Mouse (Mus musculus) lung, postnatal 0 days (tissue): ENCODE data around the gene Gm20388. TPM values are rescaled to one million over a fixed set of nuclear protein-coding genes. Genes with fewer than 3 reads are reported as not detected.

Experiments
- ATAC-seq: fragments of 200-750 bp; cut with Nextera tagmentation; 2 replicates; pipeline ENCODE4 v1.8.0; 2017; ENCODE audit warnings: moderate library complexity
- DNase-seq: peaks from one replicate; pipeline ENCODE4 v3.0.0-alpha.2; 2016; ENCODE audit warnings: low spot score
- H3K27ac ChIP-seq: fragments of 300-500 bp; sonication (generic); 2 replicates; pipeline ENCODE4 v1.5.1; 2014; ENCODE audit warnings: antibody characterized with exemption, mild to moderate bottlenecking, low read length, mixed read lengths
- H3K27me3 ChIP-seq: fragments of 300-500 bp; sonication (generic); replicated peaks from 2 replicates; pipeline ENCODE4 v1.6.1; 2014; ENCODE audit warnings: low read length, mixed read lengths; ENCODE audit not compliant: insufficient read depth
- H3K36me3 ChIP-seq: fragments of 300-500 bp; sonication (generic); 2 replicates; pipeline ENCODE4 v1.6.1; 2014; ENCODE audit warnings: low read length, mixed read lengths; ENCODE audit not compliant: insufficient read depth
- H3K4me1 ChIP-seq: fragments of 300-500 bp; sonication (generic); 2 replicates; pipeline ENCODE4 v1.6.1; 2014; ENCODE audit warnings: antibody characterized with exemption, low read depth, low read length, mixed read lengths; ENCODE audit not compliant: insufficient read depth
- H3K4me2 ChIP-seq: fragments of 300-500 bp; sonication (generic); replicated peaks from 2 replicates; pipeline ENCODE4 v1.6.1; 2014; ENCODE audit warnings: low read depth, mild to moderate bottlenecking, low read length, moderate library complexity, mixed read lengths
- H3K4me3 ChIP-seq: fragments of 300-500 bp; sonication (generic); 2 replicates; pipeline ENCODE4 v1.5.1; 2014; ENCODE audit warnings: low read depth, low read length
- H3K9ac ChIP-seq: fragments of 300-500 bp; sonication (generic); replicated peaks from 2 replicates; pipeline ENCODE4 v1.6.1; 2014; ENCODE audit warnings: low read depth, mild to moderate bottlenecking
- H3K9me3 ChIP-seq: fragments of 300-500 bp; sonication (generic); 2 replicates; pipeline ENCODE4 v1.6.1; 2016; ENCODE audit warnings: low read length, mixed read lengths
- CTCF ChIP-seq: IDR thresholded peaks from 2 replicates; pipeline ENCODE4 v1.5.1; 2016; ENCODE audit warnings: antibody characterized with exemption, mild to moderate bottlenecking
- EP300 ChIP-seq: IDR thresholded peaks from 2 replicates; pipeline ENCODE4 v1.6.1; 2016; ENCODE audit warnings: antibody characterized with exemption, mild to moderate bottlenecking, control low read depth
- WGBS: fragments of 180-500 bp; shearing (Covaris S2); extraction: QIAGEN DNeasy Blood & Tissue Kit; methylation state at CpG from one replicate; pipeline ENCODE4 v1.1.7; 2014; 5-methylcytosine and 5-hydroxymethylcytosine counted together
- polyA plus RNA-seq: library from polyadenylated mRNA; unstranded; fragments of >200 nt; fragmentation: Nextera tagmentation; extraction: Ambion mirVana; gene quantifications from 2 replicates; pipeline ENCODE4 v1.2.1, GENCODE M21; 2015

Gm20388 gene
- polyA plus RNA-seq, 1 experiment from 2014 or later, result not detected

DNA sequence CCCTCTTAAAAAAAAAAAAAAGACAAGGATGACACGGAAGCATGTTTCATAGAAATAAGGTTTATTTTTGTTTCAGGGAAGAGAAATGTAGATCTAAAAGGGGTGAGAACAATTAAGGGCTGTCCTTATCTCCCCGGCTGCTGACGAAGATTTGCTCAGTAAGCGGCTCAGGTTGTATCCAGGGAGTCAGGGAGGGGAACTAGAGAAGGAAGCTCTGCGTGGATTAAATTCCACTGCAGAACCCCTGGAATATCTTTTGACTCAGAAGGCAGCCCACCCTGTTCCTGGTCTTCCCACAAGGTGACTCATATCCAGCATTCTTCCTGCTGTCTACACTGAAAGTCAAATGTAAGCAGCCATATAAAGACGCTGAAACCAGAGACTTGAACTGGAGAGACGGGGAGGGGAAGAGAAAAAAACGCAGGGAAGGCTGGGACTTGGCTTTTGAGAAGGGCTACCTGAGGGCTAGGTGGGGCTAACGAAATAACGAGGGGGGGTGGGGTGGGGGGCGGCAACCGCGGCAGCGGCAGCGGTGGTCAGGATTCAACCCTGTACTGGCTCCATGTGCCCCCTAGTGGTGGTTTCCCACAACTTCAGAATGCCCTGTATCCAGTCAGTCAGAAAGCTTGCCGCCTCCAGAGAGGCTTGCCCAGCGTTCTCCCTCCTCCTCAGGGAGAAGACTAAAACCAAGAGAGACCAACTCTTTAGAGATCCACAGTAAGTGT lies 3511.6 kb downstream of the Gm20388 start:
- WGBS, result 6% methylated on average over 17 of the region's 17 CpGs
- Histone ChIP-seq H3K27ac (no peak overlapping the region), H3K27me3 (no peaks in the 10 kb centered on the region), H3K9me3 (0 out of 2 replicates have a peak, but pooled peaks cover under 1% of the 10 kb centered on the region), H3K4me1 (no peaks in the 10 kb centered on the region), H3K36me3 (no peaks in the 10 kb centered on the region), H3K9ac (no peak overlapping the region), H3K4me2 (peak overlapping the region; percentile 48), H3K4me3 (no peak overlapping the region; the same call in 1 of the 2 replicates)
- peak; percentile 72 for DNase-seq
- ATAC-seq, result peak; percentile 57
- peak; percentile 74 for TF ChIP-seq CTCF
- TF ChIP-seq EP300, result no peak

DNA sequence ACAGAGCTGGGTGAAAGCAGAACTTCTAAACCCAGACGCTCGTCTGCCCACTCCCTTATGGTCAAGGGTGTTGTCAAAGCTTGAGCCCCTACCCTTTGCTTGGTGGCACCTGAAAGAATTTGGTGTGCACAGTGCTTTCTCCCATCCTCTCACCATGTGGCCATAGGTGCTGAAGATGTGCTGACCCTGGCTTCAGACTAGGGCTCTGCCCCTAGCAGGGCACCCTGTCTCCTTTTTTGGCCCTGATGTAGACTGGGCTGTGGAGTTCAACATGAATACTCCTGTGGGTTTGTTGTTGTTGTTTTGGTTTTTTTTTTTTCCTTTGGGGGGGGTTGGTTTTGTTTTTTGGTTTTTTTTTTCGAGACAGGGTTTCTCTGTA lies 3512.1 kb downstream of the Gm20388 start:
- 12% methylated on average over 3 of the region's 3 CpGs for WGBS
- H3K9ac ChIP-seq, result no peak overlapping the region
- peaks cover 5% of the 10 kb centered on the region; the same call in 1 of the 2 replicates for H3K9me3 ChIP-seq
- no peak overlapping the region for H3K4me2 ChIP-seq
- H3K4me3 ChIP-seq, result no peak overlapping the region
- ATAC-seq (no peak), DNase-seq (no peak)
- no peaks in the 10 kb centered on the region for H3K4me1 ChIP-seq
- no peaks in the 10 kb centered on the region for H3K27me3 ChIP-seq
- H3K27ac ChIP-seq, result no peak overlapping the region
- no peak for TF ChIP-seq EP300
- TF ChIP-seq CTCF, result no peak
- H3K36me3 ChIP-seq, result no peaks in the 10 kb centered on the region

DNA sequence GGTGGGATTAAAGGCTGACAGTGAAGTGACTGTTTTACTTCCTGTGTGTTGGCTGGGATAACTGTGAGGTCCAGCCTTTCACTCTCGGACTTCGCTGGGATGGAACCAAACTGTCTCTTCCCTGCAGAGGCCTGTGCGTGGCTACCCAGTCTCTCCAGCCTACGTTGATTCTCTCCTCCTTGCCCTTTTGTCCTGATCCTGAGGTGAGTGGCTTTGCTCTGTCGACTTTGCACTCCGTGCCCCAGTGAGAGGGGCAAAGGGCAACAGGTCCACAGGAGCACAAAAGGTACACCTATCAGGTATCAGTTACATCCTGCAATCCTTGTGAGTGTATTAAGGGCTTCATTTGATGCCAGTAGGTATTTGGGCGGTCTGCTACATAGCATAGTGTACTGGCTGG lies 3512.8 kb downstream of the Gm20388 start, which contains the start of gene Def8:
Gene Def8 (plus strand): TSS at position 87 of the 400 bp plus-strand sequence.
- no peaks in the 10 kb centered on the region for H3K36me3 ChIP-seq
- H3K27ac ChIP-seq, result no peak within 1 kb of the TSS
- no peak within 1 kb of the TSS for H3K9ac ChIP-seq
- no peaks in the 10 kb centered on the region for H3K4me1 ChIP-seq
- peak within 1 kb of the TSS; percentile 48 for H3K4me2 ChIP-seq
- H3K4me3 ChIP-seq, result no peak within 1 kb of the TSS; the same call in 1 of the 2 replicates
- TF ChIP-seq EP300, result no peak
- TF ChIP-seq CTCF, result no peak
- no peaks in the 10 kb centered on the region for H3K27me3 ChIP-seq
- H3K9me3 ChIP-seq, result peaks cover 7% of the 10 kb centered on the region; the same call in 1 of the 2 replicates
- no peak for DNase-seq
- 69% methylated on average over 7 of the region's 7 CpGs for WGBS
- ATAC-seq, result no peak

DNA sequence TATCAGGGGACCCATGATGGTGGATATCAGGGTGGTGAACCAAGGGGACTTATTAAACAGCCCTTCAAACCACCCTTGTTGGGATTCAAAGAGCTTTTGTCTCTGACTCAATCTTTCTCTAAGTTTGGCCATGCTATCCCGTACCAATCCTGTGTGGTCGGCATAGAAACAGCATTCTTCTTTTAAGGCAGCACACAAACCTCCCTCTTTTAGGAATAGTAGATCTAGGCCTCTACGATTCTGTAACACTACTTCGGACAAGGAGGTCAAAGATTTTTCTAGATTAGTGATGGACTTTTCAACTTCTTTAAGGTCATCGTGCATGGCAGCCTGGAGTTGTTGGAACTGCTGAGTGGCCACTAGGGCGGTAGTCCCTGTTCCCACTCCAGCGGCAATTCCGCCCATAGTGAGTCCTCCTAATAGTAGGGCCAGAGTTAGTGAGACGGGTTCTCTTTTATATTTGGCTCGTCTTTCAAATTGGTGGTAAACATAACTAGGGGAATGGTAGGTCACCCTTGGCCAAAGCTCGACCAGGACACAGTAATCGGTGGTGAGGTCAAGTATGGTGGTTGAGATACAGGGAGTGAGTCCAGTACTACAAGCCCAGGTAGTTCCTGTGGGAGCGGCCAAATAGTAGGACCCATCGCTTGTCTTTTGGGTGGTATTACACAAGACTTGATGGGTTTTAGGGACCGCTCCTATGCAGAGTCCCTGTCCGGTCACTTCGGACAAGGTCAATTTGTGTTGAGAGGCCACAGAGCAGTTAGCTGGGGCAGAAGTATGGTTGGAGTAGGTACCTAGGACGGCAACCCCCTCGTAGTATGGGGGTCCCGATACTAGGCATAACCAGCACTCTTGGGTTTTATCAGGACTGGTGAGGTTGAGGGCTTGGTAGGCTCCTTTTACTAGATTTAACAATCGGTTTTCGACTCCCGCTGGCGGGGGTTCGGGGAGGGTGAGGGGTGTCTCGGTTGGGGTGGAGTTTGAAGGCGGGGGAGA lies 3516.2 kb downstream of the Gm20388 start:
- no peaks in the 10 kb centered on the region for H3K27me3 ChIP-seq
- no peak for DNase-seq
- H3K4me3 ChIP-seq, result no peak overlapping the region
- H3K9ac ChIP-seq, result no peak overlapping the region
- peaks cover 7% of the 10 kb centered on the region; the same call in 1 of the 2 replicates for H3K9me3 ChIP-seq
- TF ChIP-seq EP300, result no peak
- no peak for TF ChIP-seq CTCF
- ATAC-seq, result no peak
- 96% methylated on average over 27 of the region's 27 CpGs for WGBS
- no peak overlapping the region for H3K27ac ChIP-seq
- H3K4me1 ChIP-seq, result no peaks in the 10 kb centered on the region
- H3K36me3 ChIP-seq, result no peaks in the 10 kb centered on the region
- H3K4me2 ChIP-seq, result no peak overlapping the region

DNA sequence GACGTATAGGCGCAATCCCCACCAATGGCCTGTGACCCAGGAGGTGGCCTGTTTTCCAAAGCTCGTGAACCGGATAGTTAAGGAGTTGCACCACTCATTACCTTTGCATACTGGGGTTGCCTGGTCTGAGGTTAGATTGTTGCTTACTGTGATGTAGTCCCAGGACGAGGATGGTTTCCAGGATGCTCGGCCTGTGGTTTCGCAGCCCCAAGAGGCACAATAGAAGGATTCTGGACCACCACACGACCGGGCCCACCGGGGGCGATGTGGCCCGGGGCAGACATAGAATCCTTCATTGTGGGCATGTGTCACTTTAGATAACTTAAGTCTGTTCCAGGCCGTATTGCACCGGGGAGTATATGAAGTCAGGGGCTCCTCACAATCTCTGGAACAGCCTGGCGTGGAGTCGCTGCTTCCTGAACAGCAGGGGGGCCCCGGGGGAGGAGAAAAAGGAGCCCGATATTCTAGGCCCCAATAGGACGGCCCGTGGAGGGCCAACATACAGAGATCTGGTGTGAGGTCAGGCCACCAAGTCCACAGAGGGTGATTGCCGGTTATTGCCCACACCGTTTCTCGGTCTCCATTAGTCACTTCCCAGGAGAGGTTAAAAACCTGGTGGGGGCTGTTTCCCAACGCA lies 3517.1 kb downstream of the Gm20388 start:
- Histone ChIP-seq H3K27ac (no peak overlapping the region), H3K4me3 (no peak overlapping the region), H3K27me3 (no peaks in the 10 kb centered on the region), H3K4me1 (no peaks in the 10 kb centered on the region), H3K36me3 (no peaks in the 10 kb centered on the region), H3K9me3 (peaks cover 7% of the 10 kb centered on the region; the same call in 1 of the 2 replicates), H3K9ac (no peak overlapping the region), H3K4me2 (no peak overlapping the region)
- WGBS, result 96% methylated on average over 24 of the region's 24 CpGs
- TF ChIP-seq CTCF (no peak), EP300 (no peak)
- DNase-seq (no peak), ATAC-seq (no peak)
